Comparison of ENCODE assay signal across 10 mouse cellular contexts in genomic region chr4:22803665-22804064, GRCm38 (mm10).
"Had no signal": no experiment of that assay in that cellular context is flagged by ENCODE, and none has a peak within 500 bp of the region (broad histone marks: within the 10 kb centered on the region; RNA-seq: fewer than 3 reads in every experiment).

No protein-coding gene starts in this region.

- H3K9me3 ChIP-seq: limb, embryonic 15.5 days; liver, embryonic 12.5 days; midbrain, embryonic 15.5 days had no signal

- H3K4me2 ChIP-seq: limb, embryonic 15.5 days; liver, embryonic 12.5 days; lung, embryonic 14.5 days; midbrain, embryonic 15.5 days had no signal

- H3K4me1 ChIP-seq: limb, embryonic 15.5 days; liver, embryonic 12.5 days; midbrain, embryonic 15.5 days had no signal

- H3K9ac ChIP-seq: limb, embryonic 15.5 days; liver, embryonic 12.5 days; lung, embryonic 14.5 days; midbrain, embryonic 15.5 days had no signal

- H3K4me3 ChIP-seq: left cerebral cortex, adult 2 months; limb, embryonic 15.5 days; liver, embryonic 12.5 days; midbrain, embryonic 15.5 days had no signal

- DNase-seq: kidney, postnatal 25 days; lung, embryonic 14.5 days; lung, postnatal 10 days; lung, postnatal 4 days; thymus, postnatal 4 days had no signal

- H3K27me3 ChIP-seq: limb, embryonic 15.5 days; liver, embryonic 12.5 days; midbrain, embryonic 15.5 days had no signal

- ATAC-seq: liver, embryonic 12.5 days; midbrain, embryonic 15.5 days had no signal

- H3K36me3 ChIP-seq: limb, embryonic 15.5 days; liver, embryonic 12.5 days; midbrain, embryonic 15.5 days had no signal

- H3K27ac ChIP-seq: left cerebral cortex, adult 2 months; limb, embryonic 15.5 days; liver, embryonic 12.5 days; midbrain, embryonic 15.5 days; stomach, postnatal 0 days had no signal
